Mouse (Mus musculus): ENCODE results near the gene Rabggta. TPM values are rescaled to one million over a fixed set of nuclear protein-coding genes. Genes with fewer than 3 reads are reported as not detected.

Gene Rabggta
- polyA plus RNA-seq, 1 experiment from 2014 or later = 20.7 TPM

DNA sequence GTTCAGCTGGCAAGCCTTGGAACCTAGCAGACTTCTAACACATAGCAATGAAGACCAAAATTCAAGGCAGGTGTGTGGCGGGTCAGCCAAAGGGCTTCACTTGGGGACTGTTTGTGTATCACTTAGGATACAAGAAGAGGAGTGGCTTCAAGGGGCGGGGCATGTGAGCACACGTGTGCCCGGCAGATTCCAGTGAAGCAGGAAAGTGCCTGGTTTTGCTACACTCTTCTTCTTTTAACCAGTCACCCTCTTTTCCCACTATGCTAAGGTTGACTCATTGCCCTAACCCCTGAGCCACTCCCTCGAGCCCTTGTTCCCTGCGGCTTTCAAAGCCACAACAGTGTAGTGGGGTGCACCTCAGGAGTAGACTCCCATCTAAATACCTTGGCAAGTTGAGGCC, 7.2 kb downstream of the Rabggta start:
- no peak for ATAC-seq (replicated peaks; ENCODE audit: insufficient number of reproducible peaks, insufficient read depth, low FRiP score, low read depth)
- Histone ChIP-seq H3K9me3 (replicated peaks) (no peaks in the 10 kb centered on the region), H3K4me2 (no peak overlapping the region), H3K36me3 (peaks cover 17% of the 10 kb centered on the region; the same call in 1 of the 2 replicates), H3K27ac (no peak overlapping the region), H3K4me1 (replicated peaks) (peaks cover 11% of the 10 kb centered on the region), H3K4me3 (no peak overlapping the region), H3K27me3 (peaks cover 20% of the 10 kb centered on the region), H3K9ac (no peak overlapping the region)
- 31% methylated on average over 6 of the region's 6 CpGs for WGBS

DNA sequence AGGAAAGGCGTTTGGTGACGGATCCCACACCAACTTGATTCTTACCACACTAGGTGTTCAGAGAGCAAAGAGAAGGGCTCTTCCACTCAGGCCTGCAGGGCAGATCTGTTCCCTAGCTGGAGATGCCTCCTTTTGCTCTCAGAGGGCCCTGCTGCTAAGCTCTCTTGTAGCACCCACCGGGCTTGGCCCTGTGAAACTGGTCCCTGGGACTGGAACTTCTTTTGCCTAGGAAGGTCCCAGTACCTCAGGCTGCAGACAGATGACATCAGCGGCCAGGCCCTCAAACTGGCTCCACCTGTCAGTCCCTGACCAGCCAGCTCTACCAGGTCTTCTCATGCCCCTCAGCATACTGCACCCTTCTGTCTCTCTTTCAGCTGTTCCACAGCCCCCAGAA, 8.3 kb downstream of the Rabggta start, which contains the start of gene Tgm1:
TSS of gene Tgm1 (minus strand) at position 198 of the 394 bp plus-strand sequence.
- peaks cover 11% of the 10 kb centered on the region for H3K4me1 ChIP-seq (replicated peaks)
- peaks cover 10% of the 10 kb centered on the region; the same call in 1 of the 2 replicates for H3K36me3 ChIP-seq
- 25% methylated on average over 4 of the region's 4 CpGs for WGBS
- no peaks in the 10 kb centered on the region for H3K9me3 ChIP-seq (replicated peaks)
- H3K27me3 ChIP-seq = peaks cover 20% of the 10 kb centered on the region
- peak within 1 kb of the TSS; percentile 56 for H3K4me2 ChIP-seq
- no peak for ATAC-seq (replicated peaks; ENCODE audit: insufficient number of reproducible peaks, insufficient read depth, low FRiP score, low read depth)
- no peak within 1 kb of the TSS for H3K27ac ChIP-seq
- peak within 1 kb of the TSS; percentile 28 for H3K4me3 ChIP-seq
- H3K9ac ChIP-seq = no peak within 1 kb of the TSS

DNA sequence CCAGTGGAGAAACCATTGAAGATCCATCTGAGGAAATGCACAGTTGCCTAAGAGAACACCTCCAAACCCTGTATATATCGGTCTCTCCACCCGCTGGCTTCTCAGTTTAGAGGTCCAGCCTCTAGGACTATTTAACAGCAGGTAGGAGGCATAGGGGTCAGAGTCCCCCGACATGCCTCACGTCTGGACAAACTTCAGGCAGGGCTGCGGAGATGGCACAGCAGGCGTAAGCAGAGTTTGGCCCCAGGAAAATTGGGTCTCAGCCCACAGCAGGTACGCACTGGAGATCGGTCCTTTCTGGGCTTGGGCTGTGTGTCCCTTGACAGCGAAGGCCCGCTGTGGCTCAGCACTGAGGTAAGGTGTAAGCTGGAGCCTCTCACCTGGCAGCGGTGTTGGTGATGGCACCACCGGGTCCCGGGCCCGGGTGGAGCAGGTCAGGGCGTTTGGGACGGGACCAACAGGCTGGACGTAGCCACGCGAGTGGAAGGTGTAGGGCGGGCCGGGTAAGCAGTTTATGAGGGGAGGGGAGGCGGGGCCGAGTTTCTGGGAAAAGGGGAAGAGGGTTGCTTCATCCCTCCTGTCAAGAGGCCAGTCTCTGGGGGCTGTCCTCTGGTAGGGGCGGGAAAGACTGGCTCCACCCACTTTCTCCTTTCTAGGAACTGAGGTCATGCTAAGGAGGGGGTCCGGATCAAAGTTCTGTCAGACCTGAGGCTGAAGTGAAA, 8.9 kb downstream of the Rabggta start:
- peak overlapping the region; percentile 28 for H3K4me3 ChIP-seq
- H3K9me3 ChIP-seq (replicated peaks) = no peaks in the 10 kb centered on the region
- H3K4me2 ChIP-seq = peak overlapping the region; percentile 56
- H3K4me1 ChIP-seq (replicated peaks) = peaks cover 11% of the 10 kb centered on the region
- 13% methylated on average over 25 of the region's 25 CpGs for WGBS
- H3K36me3 ChIP-seq = peaks cover 6% of the 10 kb centered on the region; the same call in 1 of the 2 replicates
- no peak overlapping the region for H3K9ac ChIP-seq
- H3K27me3 ChIP-seq = peaks cover 20% of the 10 kb centered on the region
- 0 out of 2 replicates have a peak, but pooled peaks have one; percentile 36 for ATAC-seq (replicated peaks; ENCODE audit: insufficient number of reproducible peaks, insufficient read depth, low FRiP score, low read depth)
- no peak overlapping the region for H3K27ac ChIP-seq

DNA sequence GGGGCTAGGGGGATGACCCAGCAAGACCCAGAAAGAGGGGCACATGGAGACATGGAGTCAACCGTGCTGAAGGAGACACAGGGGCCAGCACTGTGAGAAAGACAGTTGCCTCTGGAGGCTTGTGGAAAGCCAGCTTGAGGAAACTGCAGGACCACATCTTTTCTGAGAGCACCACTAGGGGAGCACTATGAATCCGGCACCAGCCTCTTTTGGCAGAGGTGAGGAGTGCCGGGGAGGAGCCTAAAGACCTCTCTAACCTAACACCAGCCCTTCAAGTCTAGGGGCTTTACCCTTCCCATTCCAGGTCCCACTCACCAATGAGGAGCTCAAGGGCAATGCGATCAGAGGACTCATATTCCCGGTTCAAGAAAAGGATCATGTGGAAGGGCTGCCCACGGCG, 10.3 kb downstream of the Rabggta start:
- H3K4me3 ChIP-seq = no peak overlapping the region
- no peak overlapping the region for H3K27ac ChIP-seq
- H3K9ac ChIP-seq = no peak overlapping the region
- ATAC-seq (replicated peaks; ENCODE audit: insufficient number of reproducible peaks, insufficient read depth, low FRiP score, low read depth) = no peak
- 71% methylated on average over 7 of the region's 7 CpGs for WGBS
- no peaks in the 10 kb centered on the region for H3K9me3 ChIP-seq (replicated peaks)
- H3K4me2 ChIP-seq = no peak overlapping the region
- H3K4me1 ChIP-seq (replicated peaks) = peaks cover 11% of the 10 kb centered on the region
- H3K36me3 ChIP-seq = no peaks in the 10 kb centered on the region
- H3K27me3 ChIP-seq = peaks cover 20% of the 10 kb centered on the region

DNA sequence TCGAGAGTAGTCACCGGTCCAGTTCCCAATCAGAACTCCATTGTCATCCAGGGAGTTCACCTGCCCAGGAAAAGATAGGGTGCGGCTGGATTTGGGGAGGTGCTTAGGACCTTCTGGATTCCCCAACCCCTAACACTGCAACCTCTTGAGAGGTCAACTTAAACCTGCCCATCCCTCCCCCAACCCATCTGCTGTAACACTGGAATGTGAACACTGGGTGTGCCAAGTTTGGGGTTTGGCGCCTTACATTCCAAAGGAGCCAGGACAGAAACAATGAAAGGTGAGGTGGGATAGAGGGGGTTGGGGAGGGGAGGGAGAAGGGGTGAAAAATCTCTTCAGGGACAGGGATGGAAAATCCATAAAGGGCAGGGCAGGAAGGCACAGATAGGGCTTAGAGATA, 12.6 kb downstream of the Rabggta start:
- Histone ChIP-seq H3K4me3 (no peak overlapping the region), H3K27ac (no peak overlapping the region), H3K36me3 (no peaks in the 10 kb centered on the region), H3K27me3 (peaks cover 22% of the 10 kb centered on the region), H3K4me2 (no peak overlapping the region), H3K9ac (no peak overlapping the region), H3K4me1 (replicated peaks) (peaks cover 11% of the 10 kb centered on the region), H3K9me3 (replicated peaks) (no peaks in the 10 kb centered on the region)
- WGBS = 80% methylated on average over 4 of the region's 4 CpGs
- ATAC-seq (replicated peaks; ENCODE audit: insufficient number of reproducible peaks, insufficient read depth, low FRiP score, low read depth) = no peak

DNA sequence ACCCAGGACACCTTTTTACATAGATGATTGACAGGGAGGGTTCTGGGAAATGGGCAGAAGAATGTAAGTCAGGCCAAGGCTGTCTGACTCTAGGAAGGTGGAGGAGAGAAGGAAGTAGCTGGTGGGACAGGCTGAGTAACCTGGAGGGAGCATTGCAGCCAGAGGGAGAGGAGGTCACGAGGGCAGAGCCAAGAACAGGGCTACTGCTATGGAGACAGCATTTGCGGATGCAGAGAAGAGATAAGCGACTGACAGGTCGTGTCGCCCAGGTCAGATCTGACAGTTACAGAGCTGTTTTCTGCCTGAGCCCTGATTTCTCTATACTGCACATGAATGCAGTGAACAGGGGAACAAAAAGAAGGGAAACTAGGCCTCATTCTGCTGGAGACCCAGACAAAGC, 14.7 kb downstream of the Rabggta start:
- H3K9ac ChIP-seq = no peak overlapping the region
- 58% methylated on average over 5 of the region's 5 CpGs for WGBS
- ATAC-seq (replicated peaks; ENCODE audit: insufficient number of reproducible peaks, insufficient read depth, low FRiP score, low read depth) = no peak

DNA sequence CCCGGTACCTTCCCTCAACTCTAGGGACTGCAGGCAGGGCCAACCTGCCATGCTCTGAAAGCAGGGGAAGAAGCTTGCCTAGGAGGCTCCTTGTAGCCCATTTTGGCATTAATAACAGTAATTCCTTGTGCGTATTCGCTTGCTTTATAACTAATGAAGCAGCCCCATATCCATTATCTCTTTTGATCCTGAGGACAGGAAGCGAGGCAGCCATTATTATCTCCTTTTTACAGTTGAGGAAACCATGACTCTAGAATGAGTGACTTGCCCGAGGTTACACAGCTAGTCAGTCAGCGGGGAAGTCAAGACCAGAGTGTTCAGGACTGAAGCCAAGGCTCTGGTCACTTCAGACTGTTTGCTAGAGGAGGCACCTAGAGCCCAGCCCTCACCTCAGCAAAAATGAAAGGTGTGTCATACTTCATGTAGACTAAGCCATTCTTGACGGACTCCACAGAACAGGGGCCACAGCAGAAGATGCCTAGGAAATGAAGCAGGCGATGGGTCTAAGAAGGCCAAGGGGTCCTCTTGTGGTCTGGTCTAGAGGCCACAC, 15.9 kb downstream of the Rabggta start:
- WGBS = 74% methylated on average over 8 of the region's 8 CpGs
- Histone ChIP-seq H3K9me3 (replicated peaks) (no peaks in the 10 kb centered on the region), H3K9ac (no peak overlapping the region), H3K4me3 (no peak overlapping the region), H3K36me3 (no peaks in the 10 kb centered on the region), H3K27me3 (peaks cover 2% of the 10 kb centered on the region; the same call in 1 of the 2 replicates), H3K4me2 (no peak overlapping the region), H3K4me1 (replicated peaks) (no peaks in the 10 kb centered on the region), H3K27ac (no peak overlapping the region)
- no peak for ATAC-seq (replicated peaks; ENCODE audit: insufficient number of reproducible peaks, insufficient read depth, low FRiP score, low read depth)

More for the DNA sequence above, 14.7 kb downstream of the Rabggta start:
- Histone ChIP-seq H3K4me1 (replicated peaks) (no peaks in the 10 kb centered on the region), H3K9me3 (replicated peaks) (no peaks in the 10 kb centered on the region), H3K4me2 (no peak overlapping the region), H3K36me3 (no peaks in the 10 kb centered on the region), H3K27me3 (peaks cover 13% of the 10 kb centered on the region), H3K27ac (no peak overlapping the region), H3K4me3 (no peak overlapping the region)

DNA sequence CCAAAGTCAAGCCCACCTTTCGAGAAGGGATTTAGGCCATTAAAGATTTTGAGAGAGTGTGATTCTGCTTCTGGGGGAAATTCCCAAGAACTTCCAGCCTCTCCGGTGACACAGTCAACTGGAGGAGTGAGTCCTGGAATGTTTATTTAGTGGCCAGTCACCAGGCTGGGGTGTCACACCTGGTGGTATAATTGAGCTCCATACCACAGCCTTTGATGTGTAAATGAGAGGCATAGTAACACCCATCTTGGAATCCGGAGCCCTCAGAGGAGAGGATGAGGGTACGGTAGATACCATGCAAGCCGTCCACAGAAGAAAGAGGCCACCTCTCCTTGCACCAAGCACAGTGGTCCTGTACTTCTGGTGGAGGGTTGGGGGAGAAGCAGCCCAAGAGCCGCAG, 19.3 kb downstream of the Rabggta start:
- Histone ChIP-seq H3K27me3 (peaks cover 2% of the 10 kb centered on the region; the same call in 1 of the 2 replicates), H3K4me3 (no peak overlapping the region), H3K27ac (no peak overlapping the region), H3K36me3 (no peaks in the 10 kb centered on the region), H3K4me2 (no peak overlapping the region), H3K4me1 (replicated peaks) (no peaks in the 10 kb centered on the region), H3K9me3 (replicated peaks) (no peaks in the 10 kb centered on the region), H3K9ac (no peak overlapping the region)
- 57% methylated on average over 6 of the region's 6 CpGs for WGBS
- ATAC-seq (replicated peaks; ENCODE audit: insufficient number of reproducible peaks, insufficient read depth, low FRiP score, low read depth) = no peak

DNA sequence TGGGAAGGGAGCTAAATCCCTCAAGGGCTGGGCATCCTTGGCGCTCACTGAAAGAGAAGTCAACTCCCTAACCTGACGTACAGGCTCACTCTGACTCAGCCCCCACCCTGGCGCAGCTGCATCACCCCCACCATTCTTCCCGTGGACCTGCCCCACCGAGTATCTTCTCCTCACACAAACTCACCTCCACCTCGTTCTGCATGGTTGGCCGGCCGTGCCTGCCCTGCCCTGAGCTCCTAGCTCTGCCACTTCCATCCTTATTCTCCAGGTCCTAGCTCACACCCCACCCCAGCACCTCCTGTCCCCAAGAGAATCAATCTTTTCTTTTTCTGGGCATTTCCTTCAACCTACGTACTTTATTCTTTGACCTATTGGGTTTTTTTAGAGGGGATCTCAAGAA, 20.9 kb downstream of the Rabggta start:
- H3K4me2 ChIP-seq = no peak overlapping the region
- H3K36me3 ChIP-seq = no peaks in the 10 kb centered on the region
- H3K27ac ChIP-seq = no peak overlapping the region
- H3K4me1 ChIP-seq (replicated peaks) = no peaks in the 10 kb centered on the region
- whole genome bisulfite sequencing = 67% methylated on average over 9 of the region's 9 CpGs
- H3K27me3 ChIP-seq = peaks cover 2% of the 10 kb centered on the region; the same call in 1 of the 2 replicates
- H3K9ac ChIP-seq = no peak overlapping the region
- ATAC-seq (replicated peaks; ENCODE audit: insufficient number of reproducible peaks, insufficient read depth, low FRiP score, low read depth) = no peak
- H3K4me3 ChIP-seq = no peak overlapping the region
- H3K9me3 ChIP-seq (replicated peaks) = no peaks in the 10 kb centered on the region

DNA sequence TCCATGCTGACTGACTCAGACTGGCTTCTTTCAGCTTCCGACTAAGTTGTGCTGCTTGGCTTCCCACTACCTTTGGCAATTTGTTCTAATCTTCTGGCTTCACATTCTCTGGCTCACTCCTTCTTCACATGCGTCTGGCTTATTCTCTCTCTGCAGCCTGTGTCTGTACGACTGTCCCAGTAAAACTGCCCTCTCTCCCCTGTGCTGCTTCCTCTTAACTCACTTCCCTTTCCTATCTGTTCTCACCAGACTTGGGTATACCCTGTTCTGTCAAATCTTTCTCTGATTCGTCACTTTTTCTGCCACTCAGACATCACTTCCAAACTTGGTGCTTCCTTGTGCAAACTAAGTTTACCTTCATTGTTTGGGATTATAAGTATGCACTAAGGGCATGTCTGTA, 24.8 kb downstream of the Rabggta start:
- H3K27me3 ChIP-seq = no peaks in the 10 kb centered on the region
- H3K9ac ChIP-seq = no peak overlapping the region
- ATAC-seq (replicated peaks; ENCODE audit: insufficient number of reproducible peaks, insufficient read depth, low FRiP score, low read depth) = no peak
- no peak overlapping the region for H3K27ac ChIP-seq
- no peaks in the 10 kb centered on the region for H3K9me3 ChIP-seq (replicated peaks)
- 66% methylated on average over 4 of the region's 4 CpGs for WGBS
- no peak overlapping the region for H3K4me3 ChIP-seq
- H3K4me1 ChIP-seq (replicated peaks) = no peaks in the 10 kb centered on the region
- H3K4me2 ChIP-seq = no peak overlapping the region
- H3K36me3 ChIP-seq = no peaks in the 10 kb centered on the region

DNA sequence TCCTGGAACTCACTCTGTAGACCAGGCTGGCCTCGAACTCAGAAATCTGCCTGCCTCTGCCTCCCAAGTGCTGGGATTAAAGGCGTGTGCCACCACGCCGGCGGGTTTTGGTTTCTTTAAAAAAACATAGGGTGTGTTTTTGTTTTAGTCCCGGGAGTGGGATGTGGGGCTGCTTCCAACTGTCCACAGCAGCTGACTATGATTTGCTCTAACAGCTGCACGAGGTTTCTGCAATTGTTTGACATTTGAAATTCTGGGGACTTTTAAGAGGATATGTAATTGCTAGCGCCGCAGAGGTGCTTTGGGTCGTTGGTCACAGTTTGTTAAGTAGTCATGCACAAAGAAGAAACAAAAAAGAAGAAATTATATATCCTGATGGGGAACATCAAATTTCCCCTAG, 32.6 kb downstream of the Rabggta start:
- Histone ChIP-seq H3K4me3 (no peak overlapping the region), H3K4me1 (replicated peaks) (no peaks in the 10 kb centered on the region), H3K27me3 (peaks cover 4% of the 10 kb centered on the region; the same call in 1 of the 2 replicates), H3K27ac (no peak overlapping the region), H3K9me3 (replicated peaks) (no peaks in the 10 kb centered on the region), H3K9ac (no peak overlapping the region), H3K36me3 (no peaks in the 10 kb centered on the region), H3K4me2 (no peak overlapping the region)
- ATAC-seq (replicated peaks; ENCODE audit: insufficient number of reproducible peaks, insufficient read depth, low FRiP score, low read depth) = no peak
- WGBS = 69% methylated on average over 10 of the region's 10 CpGs

DNA sequence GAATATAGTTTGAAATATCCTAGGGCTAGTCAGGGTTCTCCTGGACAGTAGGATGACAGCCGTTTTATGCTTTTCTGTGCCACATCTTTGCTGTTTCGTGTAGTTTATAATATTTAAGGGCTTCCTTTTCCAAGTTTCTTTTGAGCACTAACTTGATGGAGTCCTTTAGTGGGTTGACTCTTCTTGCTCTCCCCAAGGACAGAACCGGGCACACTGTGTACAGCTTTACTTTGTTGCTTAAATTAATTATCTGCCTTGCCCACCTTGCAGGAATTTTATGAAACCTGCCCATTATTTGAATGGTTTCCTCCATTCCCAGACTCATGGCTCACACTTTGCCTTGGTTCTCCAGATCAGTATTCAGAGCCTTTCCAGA, 40.0 kb downstream of the Rabggta start:
- H3K4me2 ChIP-seq = peak overlapping the region; percentile 78
- 9% methylated on average over 3 of the region's 3 CpGs for WGBS
- peaks cover 4% of the 10 kb centered on the region; the same call in 1 of the 2 replicates for H3K27me3 ChIP-seq
- peak overlapping the region; percentile 82 for H3K4me3 ChIP-seq
- peaks cover 32% of the 10 kb centered on the region for H3K36me3 ChIP-seq
- peak overlapping the region; percentile 87 for H3K9ac ChIP-seq
- ATAC-seq (replicated peaks; ENCODE audit: insufficient number of reproducible peaks, insufficient read depth, low FRiP score, low read depth) = no peak
- peaks cover 8% of the 10 kb centered on the region for H3K4me1 ChIP-seq (replicated peaks)
- H3K9me3 ChIP-seq (replicated peaks) = no peaks in the 10 kb centered on the region
- H3K27ac ChIP-seq = peak overlapping the region; percentile 87

Data from heart, embryonic 15.5 days (tissue).